Mouse (Mus musculus) small intestine, adult 2 months (tissue): Measurements from ENCODE around the gene Rpl23a. TPM values are rescaled to one million over a fixed set of nuclear protein-coding genes. Genes with fewer than 3 reads are reported as not detected.
"Not testable (repeated sequence)": the region's sequence is repeated elsewhere in the genome, so short reads cannot be mapped to it uniquely, and the experiment has no call there.

Experiments used
- H3K27ac ChIP-seq: fragments of 200-500 bp; 2 replicates; pipeline ENCODE4 v1.5.1; 2012; ENCODE audit warnings: low read depth, low read length, control low read depth, inconsistent platforms; ENCODE audit not compliant: insufficient read depth
- H3K27me3 ChIP-seq: fragments of 200-500 bp; 2 replicates; pipeline ENCODE4 v1.6.1; 2012; ENCODE audit warnings: mild to moderate bottlenecking, moderate library complexity, low read length, inconsistent platforms; ENCODE audit not compliant: control insufficient read depth, insufficient read depth
- H3K36me3 ChIP-seq: fragments of 200-500 bp; 2 replicates; pipeline ENCODE4 v1.6.1; 2012; ENCODE audit warnings: mild to moderate bottlenecking, low read length, control low read depth, inconsistent platforms; ENCODE audit not compliant: control insufficient read depth, insufficient read depth
- H3K4me1 ChIP-seq: fragments of 200-500 bp; 2 replicates; pipeline ENCODE4 v1.6.1; 2012; ENCODE audit warnings: low read length, inconsistent platforms, mixed read lengths; ENCODE audit not compliant: control insufficient read depth, insufficient read depth, insufficient read length
- H3K4me3 ChIP-seq: fragments of 200-500 bp; 2 replicates; pipeline ENCODE4 v1.5.1; 2012; ENCODE audit warnings: low read depth, mild to moderate bottlenecking, control low read depth, inconsistent platforms, low read length, moderate library complexity
- CTCF ChIP-seq: fragments of 200-500 bp; IDR thresholded peaks from 2 replicates; pipeline ENCODE4 v1.5.1; 2012; ENCODE audit warnings: low read depth, mild to moderate bottlenecking, control low read depth, inconsistent platforms, low read length, moderate library complexity, mixed read lengths; ENCODE audit not compliant: insufficient replicate concordance, insufficient read length; ENCODE audit errors: extremely low read depth
- POLR2A ChIP-seq: fragments of 200-500 bp; IDR thresholded peaks from 2 replicates; pipeline ENCODE4 v1.6.1; 2012; ENCODE audit warnings: low read depth, mild to moderate bottlenecking, control low read depth, inconsistent platforms, low read length, moderate library complexity
- WGBS: fragments of 180-500 bp; shearing (Covaris S2); methylation state at CpG from one replicate; pipeline ENCODE4 v1.1.7; 2018; 5-methylcytosine and 5-hydroxymethylcytosine counted together
- polyA plus RNA-seq: library from polyadenylated mRNA; depleted of rRNA; stranded (reverse); fragments of >200 nt; gene quantifications from 2 replicates; pipeline ENCODE4 v1.2.3, GENCODE M21; 2012; rRNA removed

The Rpl23a gene
- polyA plus RNA-seq, 1 experiment, result 66.4 TPM

- 77% methylated on average over 3 of the region's 3 CpGs for WGBS
- TF ChIP-seq CTCF, result no peak
- TF ChIP-seq POLR2A, result no peak
- Histone ChIP-seq H3K36me3 (no peaks in the 10 kb centered on the region), H3K27me3 (no peaks in the 10 kb centered on the region), H3K27ac (no peak overlapping the region), H3K4me1 (peaks cover 3% of the 10 kb centered on the region; the same call in 1 of the 2 replicates), H3K4me3 (no peak overlapping the region)
Measured at GRCm38 (mm10) chr11:78138023-78138422, 45.4 kb downstream of the Rpl23a start.

GRCm38 (mm10) chr11:78137584-78137983 lies 45.8 kb downstream of the Rpl23a start:
- TF ChIP-seq POLR2A (no peak), CTCF (no peak)
- no peak overlapping the region for H3K4me3 ChIP-seq
- no peak overlapping the region for H3K27ac ChIP-seq
- no peaks in the 10 kb centered on the region for H3K36me3 ChIP-seq
- no peaks in the 10 kb centered on the region for H3K27me3 ChIP-seq
- peaks cover 3% of the 10 kb centered on the region; the same call in 1 of the 2 replicates for H3K4me1 ChIP-seq
- 76% methylated on average over 4 of the region's 4 CpGs for WGBS

GRCm38 (mm10) chr11:78136132-78136531 lies 47.3 kb downstream of the Rpl23a start:
- TF ChIP-seq POLR2A (no peak), CTCF (no peak)
- WGBS, result 72% methylated on average over 1 of the region's 1 CpGs
- peaks cover 3% of the 10 kb centered on the region; the same call in 1 of the 2 replicates for H3K4me1 ChIP-seq
- no peak overlapping the region for H3K27ac ChIP-seq
- H3K4me3 ChIP-seq, result no peak overlapping the region
- no peaks in the 10 kb centered on the region for H3K36me3 ChIP-seq
- H3K27me3 ChIP-seq, result no peaks in the 10 kb centered on the region

- not testable (repeated sequence) for H3K27me3 ChIP-seq, H3K4me3 ChIP-seq, H3K4me1 ChIP-seq, H3K36me3 ChIP-seq, H3K27ac ChIP-seq
- WGBS, result 22% methylated on average over 7 of the region's 7 CpGs
Measured at GRCm38 (mm10) chr11:78135314-78135713, 48.1 kb downstream of the Rpl23a start.

- H3K36me3 ChIP-seq, result no peaks in the 10 kb centered on the region
- no peaks in the 10 kb centered on the region for H3K27me3 ChIP-seq
- TF ChIP-seq CTCF (no peak), POLR2A (no peak)
- H3K27ac ChIP-seq, result no peak overlapping the region
- 74% methylated on average over 3 of the region's 3 CpGs for WGBS
- H3K4me1 ChIP-seq, result peaks cover 6% of the 10 kb centered on the region
- H3K4me3 ChIP-seq, result no peak overlapping the region
Measured at GRCm38 (mm10) chr11:78134344-78134743, 49.0 kb downstream of the Rpl23a start.

GRCm38 (mm10) chr11:78133915-78134314 lies 49.5 kb downstream of the Rpl23a start:
- Histone ChIP-seq H3K27me3 (no peaks in the 10 kb centered on the region), H3K36me3 (no peaks in the 10 kb centered on the region), H3K4me1 (peaks cover 6% of the 10 kb centered on the region), H3K4me3 (no peak overlapping the region), H3K27ac (no peak overlapping the region)
- 88% methylated on average over 6 of the region's 6 CpGs for WGBS
- no peak for TF ChIP-seq POLR2A
- TF ChIP-seq CTCF, result no peak

Other genes starting within 250 kb of the Rpl23a start
- 21.7 and 33.0 TPM in 2 replicates for gene Phf12, start 200.8 kb downstream of the Rpl23a start, polyA plus RNA-seq
- gene Dhrs13, start 151.3 kb downstream of the Rpl23a start, polyA plus RNA-seq, result 3.8 and 3.9 TPM in 2 replicates
- 16.2 and 19.7 TPM in 2 replicates for gene Flot2, start 145.7 kb downstream of the Rpl23a start, polyA plus RNA-seq
- gene Eral1, start 103.2 kb downstream of the Rpl23a start, polyA plus RNA-seq, result 12.2 and 17.3 TPM in 2 replicates
- 13.1 and 29.2 TPM in 2 replicates for gene Fam222b, start 88.9 kb downstream of the Rpl23a start, polyA plus RNA-seq
- gene Traf4, start 18.0 kb downstream of the Rpl23a start, polyA plus RNA-seq, result 50.3 and 99.5 TPM in 2 replicates
- gene Nek8, start 6.9 kb downstream of the Rpl23a start, polyA plus RNA-seq, result 5.0 and 6.6 TPM in 2 replicates
- gene Tlcd1, start 6.9 kb downstream of the Rpl23a start, polyA plus RNA-seq, result 15.0 and 15.3 TPM in 2 replicates
- gene Rab34, start 4.8 kb upstream of the Rpl23a start, polyA plus RNA-seq, result 12.2 and 13.0 TPM in 2 replicates
- gene Proca1, start 9.8 kb upstream of the Rpl23a start, polyA plus RNA-seq, result 0.11 TPM in 1 of 2 replicates, not detected in the other
- 91.3 and 125 TPM in 2 replicates for gene Sdf2, start 62.2 kb upstream of the Rpl23a start, polyA plus RNA-seq
- gene Supt6, start 62.4 kb upstream of the Rpl23a start, polyA plus RNA-seq, result 19.2 and 28.5 TPM in 2 replicates
- 38.2 and 51.7 TPM in 2 replicates for gene 2610507B11Rik, start 78.2 kb upstream of the Rpl23a start, polyA plus RNA-seq
- 0.14 and 0.18 TPM in 2 replicates for gene BC030499, start 107.3 kb upstream of the Rpl23a start, polyA plus RNA-seq
- 5.1 and 7.5 TPM in 2 replicates for gene Spag5, start 117.9 kb upstream of the Rpl23a start, polyA plus RNA-seq
- gene Aldoc, start 139.4 kb upstream of the Rpl23a start, polyA plus RNA-seq, result 8.8 and 11.7 TPM in 2 replicates
- gene Pigs, start 144.8 kb upstream of the Rpl23a start, polyA plus RNA-seq, result 47.6 and 70.8 TPM in 2 replicates
- 12.7 and 13.3 TPM in 2 replicates for gene Unc119, start 159.9 kb upstream of the Rpl23a start, polyA plus RNA-seq
- 0.06 TPM in 1 of 2 replicates, not detected in the other for gene Foxn1, start 203.0 kb upstream of the Rpl23a start, polyA plus RNA-seq
- gene Slc13a2, start 238.6 kb upstream of the Rpl23a start, polyA plus RNA-seq, result 24.9 and 374 TPM in 2 replicates